In the genomic region with DNA sequence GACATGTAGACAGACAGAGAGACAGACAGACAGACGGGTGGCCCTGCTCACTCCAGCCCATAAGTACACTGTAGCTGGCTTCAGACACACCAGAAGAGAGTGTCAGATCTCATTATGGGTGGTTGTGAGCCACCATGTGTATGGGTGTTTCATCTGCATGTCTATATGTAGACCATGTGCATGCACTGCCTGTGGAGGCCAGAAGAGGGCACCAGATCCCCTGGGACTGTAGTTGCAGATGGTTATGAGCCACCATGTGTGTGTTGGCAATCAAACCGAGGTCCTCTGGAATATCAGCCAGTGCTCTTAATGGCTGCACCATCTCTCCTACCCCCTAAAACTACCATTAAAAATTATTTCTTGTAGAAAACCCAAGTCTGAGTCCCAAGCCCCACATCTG, we compare ENCODE assay signal across 11 mouse cellular contexts. TPM values are rescaled to one million over a fixed set of nuclear protein-coding genes. Genes with fewer than 3 reads are reported as not detected.
DNase-seq lines count a peak whose midpoint lies in the region; ATAC-seq and TF ChIP-seq lines count a peak whose summit lies in the region.
"Had no signal": no experiment of that assay in that cellular context is flagged by ENCODE, and none has a peak within 500 bp of the region (broad histone marks: within the 10 kb centered on the region; RNA-seq: fewer than 3 reads in every experiment).

No protein-coding gene starts in this region.

- H3K4me1 ChIP-seq in E14TG2a.4 (replicated peaks; ENCODE audit: low read depth, low read length), result no peaks in the 10 kb centered on the region
- H3K4me1 ChIP-seq: forebrain, embryonic 15.5 days; hindbrain, embryonic 12.5 days had no signal

- no peaks in the 10 kb centered on the region for H3K36me3 ChIP-seq in E14TG2a.4 (ENCODE audit: insufficient read depth, low read length)
- H3K36me3 ChIP-seq: forebrain, embryonic 15.5 days; hindbrain, embryonic 12.5 days had no signal

- DNase-seq in left cerebral cortex, adult 2 months (ENCODE audit: extremely low spot score in 1 of 2, low spot score in 2 of 2), result no peak
- no peak for DNase-seq in left cerebral cortex, postnatal 25 days (ENCODE audit: low spot score in 2 of 2)
- DNase-seq in R1 (ENCODE audit: low read depth, low spot score), result peak; percentile 80
- no peak for DNase-seq in ovary, adult 18-20 months (ENCODE audit: low spot score)
- DNase-seq in left cerebral cortex, postnatal 4 days, result no peak
- DNase-seq: adrenal gland, adult 8-10 months; layer of hippocampus, adult 9-11 months had no signal

- peak; percentile 75 for ATAC-seq in megakaryocyte progenitor cell, adult 5-6 weeks (replicated peaks; ENCODE audit: poor library complexity)
- ATAC-seq: forebrain, embryonic 15.5 days had no signal

- H3K9me3 ChIP-seq in E14TG2a.4 (ENCODE audit: low read length), result no peaks in the 10 kb centered on the region
- H3K9me3 ChIP-seq: forebrain, embryonic 15.5 days; hindbrain, embryonic 12.5 days had no signal

- no peak overlapping the region for H3K27ac ChIP-seq in left cerebral cortex, adult 2 months
- H3K27ac ChIP-seq: forebrain, embryonic 15.5 days; hindbrain, embryonic 12.5 days had no signal

- H3K27me3 ChIP-seq in E14TG2a.4 (ENCODE audit: insufficient read depth, low read length), result no peaks in the 10 kb centered on the region
- H3K27me3 ChIP-seq: forebrain, embryonic 15.5 days; hindbrain, embryonic 12.5 days had no signal

- TF ChIP-seq CTCF in left cerebral cortex, adult 2 months (IDR thresholded peaks at IDR 0.05), result peak; percentile 14
- TF ChIP-seq CTCF in E14TG2a.4 (conservative IDR thresholded peaks at IDR 0.05; ENCODE audit: low read length), result peak; percentile 71

- H3K4me3 ChIP-seq in left cerebral cortex, adult 2 months, result no peak overlapping the region
- no peak overlapping the region for H3K4me3 ChIP-seq in E14TG2a.4 (replicated peaks; ENCODE audit: low read length)
- H3K4me3 ChIP-seq: forebrain, embryonic 15.5 days; hindbrain, embryonic 12.5 days had no signal

- intact Hi-C loops in left cerebral cortex, adult 2 months (cut with DNase I), result no loop called here
- intact Hi-C loops in left cerebral cortex, postnatal 25 days (cut with DNase I), result no loop called here
- intact Hi-C loops in left cerebral cortex, postnatal 4 days (cut with DNase I), result no loop called here

RNA-seq across cellular contexts. Expression of a gene that starts 11.8 kb away (rescaled TPM):
- total RNA-seq in left cerebral cortex, adult 2 months (2021), result under 1 TPM in 1 of 2 experiments, not detected in 1; 0.36 TPM
- not detected for total RNA-seq in left cerebral cortex, postnatal 25 days (2021)
- total RNA-seq in megakaryocyte progenitor cell, adult 5-6 weeks (2015), result 5.4 and 10.5 TPM in 2 replicates
- 7.7 and 8.0 TPM in 2 replicates for total RNA-seq in megakaryocyte progenitor cell, adult 5-6 weeks (2017)
- not detected for total RNA-seq in left cerebral cortex, postnatal 4 days (2021)

RNA-seq across cellular contexts. Expression of a gene that starts 30.6 kb away (rescaled TPM):
- 1 to 10 TPM; 4.7 to 5.0 TPM for total RNA-seq in left cerebral cortex, adult 2 months (2021)
- 1 to 10 TPM; 3.6 to 6.2 TPM for total RNA-seq in left cerebral cortex, postnatal 25 days (2021)
- total RNA-seq in megakaryocyte progenitor cell, adult 5-6 weeks (2015), result 142 and 144 TPM in 2 replicates
- 99.9 and 118 TPM in 2 replicates for total RNA-seq in megakaryocyte progenitor cell, adult 5-6 weeks (2017)
- total RNA-seq in left cerebral cortex, postnatal 4 days (2021), result 1 to 10 TPM; 2.3 to 2.6 TPM

RNA-seq across cellular contexts. Expression of a gene that starts 57.8 kb away (rescaled TPM):
- 10 to 100 TPM; 11.6 to 14.3 TPM for total RNA-seq in left cerebral cortex, adult 2 months (2021)
- 10 to 100 TPM; 13.8 TPM for total RNA-seq in left cerebral cortex, postnatal 25 days (2021)
- total RNA-seq in megakaryocyte progenitor cell, adult 5-6 weeks (2015), result 384 and 416 TPM in 2 replicates
- 406 and 474 TPM in 2 replicates for total RNA-seq in megakaryocyte progenitor cell, adult 5-6 weeks (2017)
- total RNA-seq in left cerebral cortex, postnatal 4 days (2021), result 1 to 10 TPM; 6.7 to 7.0 TPM

Comparison
In these comparisons a context has a peak if more than half of its experiments do, and no peak if none do; other contexts are left out.
1. RNA of a gene that starts 11.8 kb away (total RNA-seq): 5.4 to 10.5 TPM in megakaryocyte progenitor cell, adult 5-6 weeks; 0.36 TPM in left cerebral cortex, adult 2 months, not detected in left cerebral cortex, postnatal 4 days and not detected in left cerebral cortex, postnatal 25 days; every median in the first group is over 4 times any median in the second.
2. RNA of a gene that starts 30.6 kb away (total RNA-seq): 99.9 to 144 TPM in megakaryocyte progenitor cell, adult 5-6 weeks; 3.6 to 6.2 TPM in left cerebral cortex, postnatal 25 days, 4.7 to 5.0 TPM in left cerebral cortex, adult 2 months and 2.3 to 2.6 TPM in left cerebral cortex, postnatal 4 days; every median in the first group is over 10 times any median in the second.
3. RNA of a gene that starts 57.8 kb away (total RNA-seq): 384 to 474 TPM in megakaryocyte progenitor cell, adult 5-6 weeks; 11.6 to 14.3 TPM in left cerebral cortex, adult 2 months, 13.8 TPM in left cerebral cortex, postnatal 25 days and 6.7 to 7.0 TPM in left cerebral cortex, postnatal 4 days; every median in the first group is over 10 times any median in the second.